Mouse (Mus musculus) gastrocnemius, postnatal 25 days (tissue): Measurements from ENCODE around the gene Tyw5. TPM values are rescaled to one million over a fixed set of nuclear protein-coding genes. Genes with fewer than 3 reads are reported as not detected.

Source experiments
- DNase-seq: peaks from one replicate; pipeline ENCODE4 v3.0.0; 2022
- long read RNA-seq, 2 experiments: library from polyadenylated mRNA; stranded (forward); transcript quantifications; one replicate each; pipeline ENCODE4 v2.0.0; 2021
- total RNA-seq, 2 experiments: library from RNA; stranded (reverse); gene quantifications; 1 replicate in 1 of 2; 2 replicates in 1 of 2; pipeline ENCODE4 v1.2.3; 2021

Tyw5 gene
- 1 to 10 TPM; 4.5 to 4.6 TPM for total RNA-seq
- long read RNA-seq, experiment 1, partial matches to known transcripts, result 0 of 3 reads
- long read RNA-seq, experiment 1, other reads (novel, unspliced or antisense), result 0 of 3 reads
- long read RNA-seq, experiment 2, partial matches to known transcripts, result 0 of 1 reads
- long read RNA-seq, experiment 2, other reads (novel, unspliced or antisense), result 1 of 1 reads

GRCm38 (mm10) chr1:57406187-57407151 lies at the start of gene Tyw5, which contains the start of gene Maip1:
Gene Tyw5 (minus strand): TSS chr1:57407101.
Gene Maip1 (plus strand): TSS chr1:57406328.
- DNase-seq, result peak; percentile 71

- DNase-seq, result no peak
Measured at GRCm38 (mm10) chr1:57450241-57450640, 43.3 kb upstream of the Tyw5 start.

GRCm38 (mm10) chr1:57445679-57446078 lies 38.8 kb upstream of the Tyw5 start:
- no peak for DNase-seq

GRCm38 (mm10) chr1:57440771-57441170 lies 33.9 kb upstream of the Tyw5 start:
- DNase-seq, result peak; percentile 55

- DNase-seq, result peak; percentile 53
Measured at GRCm38 (mm10) chr1:57439026-57439425, 32.1 kb upstream of the Tyw5 start.

- no peak for DNase-seq
Measured at GRCm38 (mm10) chr1:57436954-57437353, 30.1 kb upstream of the Tyw5 start.

- peak; percentile 57 for DNase-seq
Measured at GRCm38 (mm10) chr1:57436408-57436807, 29.5 kb upstream of the Tyw5 start.

GRCm38 (mm10) chr1:57433141-57433540 lies 26.2 kb upstream of the Tyw5 start:
- no peak for DNase-seq

- DNase-seq, result no peak
Measured at GRCm38 (mm10) chr1:57429786-57430483, 23.0 kb upstream of the Tyw5 start.

- peak; percentile 78 for DNase-seq
Measured at GRCm38 (mm10) chr1:57428368-57429308, 21.7 kb upstream of the Tyw5 start.

GRCm38 (mm10) chr1:57423696-57424095 lies 16.8 kb upstream of the Tyw5 start:
- no peak for DNase-seq

- no peak for DNase-seq
Measured at GRCm38 (mm10) chr1:57413397-57413796, 6.5 kb upstream of the Tyw5 start.

GRCm38 (mm10) chr1:57408994-57409393 lies 2.1 kb upstream of the Tyw5 start:
- DNase-seq, result no peak

- no peak for DNase-seq
Measured at GRCm38 (mm10) chr1:57402116-57402515, 4.8 kb downstream of the Tyw5 start.

- DNase-seq, result no peak
Measured at GRCm38 (mm10) chr1:57400877-57401276, 6.0 kb downstream of the Tyw5 start.

GRCm38 (mm10) chr1:57400321-57400720 lies 6.6 kb downstream of the Tyw5 start:
- DNase-seq, result no peak

GRCm38 (mm10) chr1:57394051-57394450 lies 12.8 kb downstream of the Tyw5 start:
- DNase-seq, result no peak

- no peak for DNase-seq
Measured at GRCm38 (mm10) chr1:57392417-57392816, 14.5 kb downstream of the Tyw5 start.

- DNase-seq, result no peak
Measured at GRCm38 (mm10) chr1:57390993-57391790, 15.7 kb downstream of the Tyw5 start.

GRCm38 (mm10) chr1:57388402-57389155 lies 18.3 kb downstream of the Tyw5 start:
- no peak for DNase-seq
